Mouse (Mus musculus) ovary, postnatal 36 days (tissue): ENCODE measurements around the gene Stau1.

Experiments
- DNase-seq: peaks from one replicate; pipeline ENCODE4 v3.0.0; 2022; ENCODE audit warnings: low spot score, mixed read lengths

The Stau1 gene

GRCm38 (mm10) chr2:166983351-166983894 lies 12.7 kb downstream of the Stau1 start:
- DNase-seq, result no peak

DNA sequence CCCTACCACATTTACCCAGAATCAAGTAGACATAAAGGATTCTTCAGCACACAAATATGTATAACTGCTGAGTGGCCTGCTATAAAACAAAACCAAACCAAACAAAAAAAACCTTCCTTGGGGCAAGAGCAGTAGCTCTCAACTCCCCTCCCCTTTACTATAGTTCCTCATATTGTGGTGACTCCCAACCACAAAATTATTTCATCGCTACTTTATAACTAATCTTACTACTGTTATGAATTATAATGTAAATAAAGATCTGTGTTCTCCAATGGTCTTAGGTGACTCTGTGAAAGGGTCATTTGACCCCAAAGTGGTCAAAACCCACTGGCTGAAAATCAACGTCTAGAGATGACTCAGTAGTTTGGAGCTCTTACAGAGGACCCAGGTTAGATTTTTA lies 15.9 kb downstream of the Stau1 start:
- DNase-seq, result no peak

DNA sequence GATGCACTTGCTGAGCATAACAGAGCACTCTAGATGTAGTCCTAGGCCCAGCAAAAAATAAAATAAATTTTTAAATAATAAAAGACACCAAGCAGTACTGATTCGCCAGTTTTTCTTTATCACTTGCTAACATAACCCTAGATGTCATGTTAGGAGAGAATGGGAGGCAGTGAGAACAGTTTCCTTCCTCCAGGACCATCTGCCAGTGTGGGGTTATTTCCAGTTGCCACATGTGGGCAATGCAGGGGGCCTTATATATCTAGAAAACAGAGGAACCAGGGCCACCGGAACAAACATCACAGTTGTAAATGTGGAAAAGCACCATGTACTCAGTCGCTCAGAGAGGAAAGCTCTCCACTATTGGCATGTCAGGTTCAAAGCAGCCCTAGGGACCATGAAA lies 18.6 kb downstream of the Stau1 start:
- DNase-seq, result no peak

GRCm38 (mm10) chr2:166976356-166976755 lies 19.7 kb downstream of the Stau1 start:
- DNase-seq, result no peak

GRCm38 (mm10) chr2:166974177-166974872 lies 21.8 kb downstream of the Stau1 start:
- no peak for DNase-seq

DNA sequence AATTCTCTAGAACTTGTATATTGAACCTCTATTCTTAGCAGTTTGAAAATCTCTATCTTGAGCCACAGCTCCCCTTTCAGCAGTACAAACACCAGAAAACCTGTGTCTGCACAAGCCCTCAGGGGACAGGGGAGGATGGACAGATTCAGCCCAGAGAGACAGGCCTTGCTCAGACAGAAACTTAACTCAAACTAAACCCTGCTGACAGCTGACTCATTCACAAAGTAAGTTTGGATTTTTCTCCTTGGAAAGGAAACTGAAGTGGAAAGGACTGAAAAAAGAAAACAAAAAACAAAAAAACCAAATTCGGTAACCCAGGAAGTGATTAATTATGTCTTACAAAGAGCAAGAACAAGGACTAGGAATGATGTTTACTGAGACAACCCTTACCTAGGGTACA lies 22.9 kb downstream of the Stau1 start:
- no peak for DNase-seq

DNA sequence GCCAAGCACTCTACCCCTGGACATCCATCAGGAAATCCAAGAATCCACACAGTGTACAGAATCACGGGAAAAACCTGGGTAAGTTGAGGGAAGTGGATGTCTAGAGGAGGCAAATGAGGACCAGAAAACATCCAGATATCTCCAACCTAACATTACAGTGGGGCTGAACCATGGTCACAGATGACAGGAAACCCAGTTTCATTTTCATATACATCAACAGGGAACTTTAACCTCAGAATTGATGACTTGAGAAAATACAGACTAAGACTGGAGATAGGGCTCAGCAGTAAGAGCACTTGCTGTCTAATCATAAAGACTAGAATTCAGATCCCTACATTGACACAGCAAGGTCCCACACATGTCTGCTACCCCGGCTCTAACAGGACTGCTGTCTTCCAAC lies 31.3 kb downstream of the Stau1 start:
- no peak for DNase-seq

- no peak for DNase-seq
These were observed 32.8 kb downstream of the Stau1 start for GRCm38 (mm10) chr2:166963257-166963656.

DNA sequence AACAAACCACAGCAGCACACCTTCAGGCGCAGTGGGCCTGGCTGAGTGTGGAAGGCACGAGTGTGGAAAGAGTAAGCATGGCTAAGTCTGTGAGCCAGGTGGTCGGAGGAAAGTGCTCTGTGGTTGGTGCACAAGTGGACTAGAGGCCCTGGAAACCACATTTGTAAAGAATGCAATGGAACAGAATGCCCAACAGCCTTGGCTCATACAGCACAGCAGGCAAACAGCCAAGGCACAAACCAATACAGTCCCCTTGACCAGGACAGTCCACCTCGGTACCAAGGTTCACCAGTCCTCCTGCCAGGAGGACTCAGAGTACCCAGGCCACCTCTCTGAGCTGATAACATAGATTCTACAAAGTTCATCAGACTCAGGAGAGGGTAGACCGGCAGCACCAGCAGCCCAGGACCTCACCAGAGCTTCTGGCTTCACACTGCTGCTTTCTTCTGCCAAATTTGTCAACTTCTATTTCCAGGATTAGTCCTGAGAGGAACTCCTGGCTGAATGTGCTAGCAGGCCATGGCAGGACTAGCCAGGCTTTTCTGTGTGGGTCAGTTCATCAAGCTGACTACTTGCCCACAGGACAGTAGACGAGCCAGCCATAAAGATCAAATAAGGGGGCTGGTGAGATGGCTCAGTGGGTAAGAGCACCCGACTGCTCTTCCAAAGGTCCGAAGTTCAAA lies 35.3 kb downstream of the Stau1 start:
- no peak for DNase-seq

DNA sequence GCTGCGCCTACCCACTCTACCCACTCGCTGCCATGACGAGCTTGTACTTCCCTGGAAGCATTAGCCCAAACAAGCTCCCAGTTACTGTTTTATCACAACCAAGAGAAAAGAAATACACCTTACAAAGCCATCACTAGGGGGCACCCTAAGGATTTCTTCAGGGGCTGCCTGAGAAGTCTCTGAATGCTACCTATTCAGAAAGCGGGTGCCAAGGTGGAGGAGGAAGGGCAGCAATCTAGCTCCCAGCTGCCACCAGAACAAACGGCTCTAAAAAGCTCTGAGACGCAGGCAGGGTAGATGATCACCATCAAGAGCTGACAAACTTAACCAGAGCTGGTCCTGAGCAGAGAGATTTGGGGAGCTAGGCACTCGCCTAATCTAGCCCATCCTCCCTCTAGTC lies 39.3 kb downstream of the Stau1 start:
- no peak for DNase-seq

DNA sequence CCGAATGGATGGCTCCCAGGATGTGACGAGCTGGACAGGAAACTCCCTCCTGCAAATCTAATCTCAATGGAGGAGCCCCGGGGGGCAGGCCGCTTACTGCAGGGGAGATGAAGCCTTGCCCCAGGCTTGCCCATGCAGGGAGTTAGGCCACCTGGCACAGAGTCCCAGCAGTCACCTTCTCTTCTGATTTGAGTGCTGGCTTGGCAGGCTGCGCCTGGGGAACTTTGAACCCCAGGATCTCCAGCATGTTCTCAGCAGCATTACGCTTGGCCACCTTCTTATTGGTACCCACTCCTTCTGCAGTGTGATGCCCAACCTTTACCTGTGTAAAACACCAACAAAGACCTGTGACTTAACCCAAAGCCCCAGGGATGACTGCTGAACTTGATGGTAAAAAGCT lies 43.9 kb downstream of the Stau1 start:
- DNase-seq, result no peak

DNA sequence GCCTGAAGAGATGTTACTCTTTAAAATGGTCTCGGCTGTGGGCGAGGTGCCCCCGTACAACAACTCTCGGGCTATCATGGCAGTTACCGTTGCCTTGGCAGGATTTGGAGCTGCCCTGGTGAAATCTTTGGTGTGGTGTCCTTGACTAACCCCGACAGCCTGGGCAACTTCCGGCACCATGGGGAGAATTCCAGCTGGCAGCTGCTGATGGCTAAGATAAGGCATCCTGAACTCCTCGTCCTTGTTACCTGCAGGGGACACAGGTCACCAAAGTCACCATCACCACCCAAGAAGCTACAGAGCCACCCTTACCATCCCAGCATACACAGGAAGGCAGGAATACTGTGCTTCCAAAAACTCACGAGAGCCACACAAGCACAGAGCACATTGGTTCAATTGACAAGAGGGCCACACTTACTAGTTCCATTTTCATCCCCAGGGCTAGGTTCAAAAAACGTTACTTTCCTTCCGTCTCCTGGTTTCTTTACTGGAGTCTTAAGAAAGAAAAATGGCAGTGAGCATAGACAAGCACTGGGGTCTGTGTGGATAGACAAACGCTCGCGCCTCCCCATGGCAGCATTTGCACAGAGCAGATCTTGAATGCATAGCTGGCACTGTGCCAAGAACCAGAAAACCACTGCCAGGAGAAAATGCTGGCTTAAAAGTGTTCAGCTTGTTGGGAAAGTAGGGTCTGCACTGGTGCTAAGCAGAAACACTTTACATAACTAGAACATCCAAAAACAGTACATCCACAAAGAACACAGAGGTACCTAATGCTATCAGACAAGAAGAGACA lies 45.0 kb downstream of the Stau1 start:
- DNase-seq, result no peak

DNA sequence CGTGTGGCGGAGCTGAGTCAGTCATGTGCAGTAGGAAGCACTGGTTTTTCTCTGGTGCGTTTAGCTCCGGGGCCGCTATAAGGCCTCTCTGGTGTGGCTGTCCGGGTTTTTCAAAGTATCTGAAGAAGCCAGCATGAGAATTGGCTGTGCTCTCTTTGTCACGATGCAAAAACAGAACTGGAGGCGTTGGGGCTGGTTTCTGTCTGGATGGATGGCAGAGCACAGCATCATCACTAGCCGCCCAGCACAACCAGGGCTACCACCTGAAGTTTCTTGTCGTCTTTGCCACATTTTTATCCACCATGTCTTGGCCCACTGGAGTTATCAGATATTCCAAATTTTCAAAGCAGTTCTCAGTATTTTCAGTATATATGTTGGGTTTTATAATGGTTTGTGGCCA lies 47.2 kb downstream of the Stau1 start:
- DNase-seq, result no peak

DNA sequence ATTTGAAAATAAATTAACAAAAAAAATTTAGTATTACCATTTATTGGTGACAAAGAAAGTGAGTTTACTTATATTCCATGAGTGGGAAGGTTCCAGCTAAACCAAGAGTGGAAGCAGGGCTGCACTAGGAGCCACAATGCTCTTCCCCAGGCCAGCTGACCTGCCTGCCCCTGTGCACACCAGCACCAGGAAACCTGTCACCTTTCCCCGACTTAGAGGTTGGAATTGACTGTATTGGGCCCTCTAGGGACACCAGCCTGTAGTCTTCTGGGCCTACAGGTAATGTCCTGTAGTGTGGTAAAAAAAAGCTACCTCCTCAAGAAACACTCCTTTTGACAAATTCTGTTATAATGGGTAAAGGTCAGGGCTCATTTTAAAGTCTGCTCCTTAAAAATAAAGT lies 47.9 kb downstream of the Stau1 start:
- no peak for DNase-seq

DNA sequence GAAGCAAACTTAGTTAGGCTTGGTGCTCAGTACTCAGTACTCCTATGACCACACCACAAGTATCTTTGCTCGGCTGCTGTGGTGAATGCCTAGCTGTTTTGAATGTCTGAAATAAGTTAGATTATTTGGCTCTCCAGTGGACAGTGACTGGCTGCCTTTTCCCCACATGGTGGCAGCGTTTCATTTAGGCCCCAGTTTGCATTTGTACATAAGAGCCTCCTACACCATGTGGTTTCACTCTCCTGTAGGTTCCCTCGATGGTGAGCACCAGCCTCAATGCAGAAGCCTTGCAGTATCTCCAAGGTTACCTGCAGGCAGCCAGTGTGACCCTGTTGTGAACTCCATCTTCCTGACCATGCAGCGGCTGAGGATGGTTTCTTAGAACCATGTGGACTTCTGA lies 50.6 kb downstream of the Stau1 start:
- DNase-seq, result no peak

DNA sequence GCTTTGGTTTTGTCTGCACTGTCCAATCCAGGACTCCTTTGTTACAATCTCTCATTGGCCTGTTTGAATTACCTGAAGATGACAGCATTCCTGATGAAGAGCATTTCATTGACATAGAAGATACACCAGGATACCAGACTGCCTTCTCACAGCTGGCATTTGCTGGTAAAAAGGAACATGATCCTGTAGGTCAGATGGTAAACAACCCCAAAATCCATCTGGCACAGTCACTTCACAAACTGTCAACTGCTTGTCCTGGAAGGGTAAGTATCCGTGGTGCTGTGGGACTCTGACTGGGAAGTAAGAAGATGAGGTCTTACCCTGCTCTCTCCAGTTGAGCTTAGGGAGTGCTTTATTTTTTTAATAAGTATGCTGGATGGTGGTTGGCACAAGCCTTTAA lies 51.8 kb downstream of the Stau1 start:
- DNase-seq, result no peak

DNA sequence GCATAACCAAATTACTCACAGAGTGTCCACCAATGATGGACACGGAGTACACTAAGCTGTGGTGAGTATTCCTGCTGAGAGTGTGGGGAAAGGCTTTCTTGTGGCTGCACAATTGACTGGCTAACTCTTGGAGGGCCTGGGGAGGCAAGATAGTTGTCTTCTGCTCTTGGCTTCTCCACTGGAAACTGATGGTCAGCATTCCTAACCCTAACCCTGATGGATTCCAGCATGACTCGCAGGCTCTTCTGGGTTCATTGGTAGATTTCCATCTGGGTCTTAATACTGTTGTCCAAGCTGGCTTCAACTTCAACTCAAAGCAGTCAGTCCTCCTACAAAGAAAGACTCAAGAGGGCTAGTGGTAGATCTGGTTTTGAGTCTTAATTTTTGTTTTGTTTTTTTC lies 53.0 kb downstream of the Stau1 start:
- no peak for DNase-seq

GRCm38 (mm10) chr2:166936166-166936565 lies 59.9 kb downstream of the Stau1 start:
- DNase-seq, result no peak

- no peak for DNase-seq
These were observed 60.5 kb downstream of the Stau1 start for GRCm38 (mm10) chr2:166935582-166935981.

GRCm38 (mm10) chr2:166934416-166934815 lies 61.7 kb downstream of the Stau1 start:
- no peak for DNase-seq

DNA sequence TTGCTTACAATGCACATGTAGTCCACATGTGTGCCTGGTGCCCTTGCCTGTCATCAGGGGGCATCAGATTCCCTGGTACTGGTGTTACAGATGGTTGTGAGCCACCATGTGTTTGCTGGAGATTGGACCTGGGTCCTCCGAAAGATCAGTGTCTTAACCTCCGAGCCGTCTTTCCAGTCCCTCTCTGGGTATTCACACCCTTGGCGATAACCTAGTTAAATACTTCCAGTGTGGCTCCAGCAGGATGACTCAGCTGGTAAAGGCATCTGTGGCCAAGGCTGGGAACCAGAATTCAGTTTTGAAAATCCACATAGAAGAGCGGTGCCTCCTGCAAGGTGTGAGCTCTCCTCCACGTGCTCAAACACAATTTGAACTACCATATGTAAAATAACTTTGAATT lies 62.2 kb downstream of the Stau1 start:
- no peak for DNase-seq

DNA sequence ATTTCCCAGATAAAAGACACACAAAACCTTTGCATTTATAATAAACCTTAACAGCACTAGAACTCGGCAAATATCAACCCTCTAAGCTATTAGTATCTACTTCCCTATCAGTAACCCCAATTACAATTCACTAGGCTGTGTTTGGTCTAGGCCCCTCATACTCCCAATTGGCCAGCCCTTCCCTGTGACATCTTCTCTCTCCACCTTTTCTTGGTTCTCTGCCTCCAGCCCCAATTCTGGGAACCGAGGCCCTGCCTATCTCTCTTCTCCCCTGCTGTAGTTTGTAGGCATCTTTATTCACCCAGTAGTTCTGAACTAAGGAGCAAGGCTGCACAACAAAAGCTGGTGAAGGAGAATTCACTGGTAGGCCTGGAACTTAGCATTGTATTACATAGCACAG lies 72.1 kb downstream of the Stau1 start:
- DNase-seq, result no peak

DNA sequence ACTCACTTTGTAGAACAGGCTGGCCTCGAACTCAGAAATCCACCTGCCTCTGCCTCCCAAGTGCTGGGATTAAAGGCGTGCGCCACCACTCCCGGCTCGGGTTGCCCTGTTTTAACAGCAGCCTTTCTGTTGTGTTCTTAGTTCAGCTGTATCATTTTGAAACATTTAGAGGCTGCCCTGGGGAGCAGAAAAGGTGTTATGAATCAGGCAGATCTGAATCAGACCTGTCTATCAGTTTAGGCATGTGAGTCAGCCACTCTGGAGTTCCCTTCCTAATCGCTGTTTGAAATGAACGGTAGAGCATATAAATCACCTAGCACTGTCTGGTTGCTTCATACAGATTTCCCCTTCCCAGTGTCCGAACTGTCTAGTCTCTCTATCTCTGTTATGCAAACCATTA lies 85.6 kb downstream of the Stau1 start:
- no peak for DNase-seq
